Mouse (Mus musculus): ENCODE data around the gene Gm20594.

Gene Gm20594

GRCm38 (mm10) chr6:79817616-79818015, at the start of gene Gm20594:
Gm20594 (plus strand) TSS chr6:79817916.
- no peak for DNase-seq (ENCODE audit: low spot score in 2 of 2)

- DNase-seq (ENCODE audit: low spot score in 2 of 2): no peak
Measured at GRCm38 (mm10) chr6:79818114-79818513, 398 bp downstream of the Gm20594 start.

DNA sequence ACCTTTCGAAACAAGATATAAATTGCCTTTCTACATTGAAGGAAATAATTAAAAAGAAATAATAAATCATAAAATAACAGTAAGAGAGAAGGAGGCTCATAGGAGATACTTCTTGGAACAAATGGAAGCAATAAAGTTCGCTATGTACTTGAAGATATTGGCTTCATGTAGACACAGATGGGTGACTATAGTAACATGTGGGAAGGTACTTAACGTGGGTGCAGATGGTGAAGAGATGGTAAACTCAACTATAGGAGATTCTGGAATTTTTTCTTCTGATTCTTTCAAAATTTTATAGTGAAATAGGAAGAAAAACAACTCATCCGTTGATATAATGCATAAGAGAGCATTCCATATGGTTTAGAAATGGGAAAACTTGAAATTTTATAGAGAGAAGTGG, 16.1 kb downstream of the Gm20594 start:
- no peak for DNase-seq (ENCODE audit: low spot score in 2 of 2)

- no peak for DNase-seq (ENCODE audit: low spot score in 2 of 2)
Measured at GRCm38 (mm10) chr6:79846829-79847228, 29.1 kb downstream of the Gm20594 start.
